Mouse (Mus musculus) liver (tissue): ENCODE data around the gene Ubald2.

ENCODE experiments used
- DNase-seq: peaks from one replicate; pipeline ENCODE4 v3.0.0-alpha.2; 2020; ENCODE audit warnings: mixed read lengths

Ubald2 gene

GRCm38 (mm10) chr11:116434287-116434966 is 533 bp downstream of the Ubald2 start:
- peak; percentile 79 for DNase-seq

- peak; percentile 43 for DNase-seq
Observed at GRCm38 (mm10) chr11:116434967-116435752, 1.3 kb downstream of the Ubald2 start.

- no peak for DNase-seq
Observed at GRCm38 (mm10) chr11:116435992-116436724, 2.3 kb downstream of the Ubald2 start.

- peak; percentile 60 for DNase-seq
Observed at GRCm38 (mm10) chr11:116436725-116437331, 2.9 kb downstream of the Ubald2 start.

- DNase-seq, result no peak
Observed at GRCm38 (mm10) chr11:116437541-116437940, 3.6 kb downstream of the Ubald2 start.

GRCm38 (mm10) chr11:116439269-116440240 is 5.7 kb downstream of the Ubald2 start:
- no peak for DNase-seq

GRCm38 (mm10) chr11:116440408-116441068 is 6.6 kb downstream of the Ubald2 start:
- DNase-seq, result no peak

GRCm38 (mm10) chr11:116442129-116442866 is 8.4 kb downstream of the Ubald2 start:
- DNase-seq, result no peak

- DNase-seq, result no peak
Observed at GRCm38 (mm10) chr11:116442867-116443177, 8.9 kb downstream of the Ubald2 start.

GRCm38 (mm10) chr11:116443311-116443710 is 9.4 kb downstream of the Ubald2 start:
- DNase-seq, result no peak

GRCm38 (mm10) chr11:116443935-116444334 is 10.0 kb downstream of the Ubald2 start:
- no peak for DNase-seq

- DNase-seq, result peak; percentile 93
Observed at GRCm38 (mm10) chr11:116445596-116446307, 11.9 kb downstream of the Ubald2 start.

GRCm38 (mm10) chr11:116446308-116446887 is 12.5 kb downstream of the Ubald2 start:
- DNase-seq, result no peak

GRCm38 (mm10) chr11:116447822-116448221 is 13.9 kb downstream of the Ubald2 start:
- DNase-seq, result no peak

- DNase-seq, result no peak
Observed at GRCm38 (mm10) chr11:116449341-116449740, 15.4 kb downstream of the Ubald2 start.

- no peak for DNase-seq
Observed at GRCm38 (mm10) chr11:116453889-116454288, 20.0 kb downstream of the Ubald2 start.

GRCm38 (mm10) chr11:116456234-116456633 is 22.3 kb downstream of the Ubald2 start:
- no peak for DNase-seq

- no peak for DNase-seq
Observed at GRCm38 (mm10) chr11:116459786-116460185, 25.9 kb downstream of the Ubald2 start.

GRCm38 (mm10) chr11:116463338-116463737 is 29.4 kb downstream of the Ubald2 start:
- no peak for DNase-seq

GRCm38 (mm10) chr11:116463833-116464232 is 29.9 kb downstream of the Ubald2 start:
- peak; percentile 89 for DNase-seq
